Mouse (Mus musculus): ENCODE data around the gene Ankrd2.

DNA sequence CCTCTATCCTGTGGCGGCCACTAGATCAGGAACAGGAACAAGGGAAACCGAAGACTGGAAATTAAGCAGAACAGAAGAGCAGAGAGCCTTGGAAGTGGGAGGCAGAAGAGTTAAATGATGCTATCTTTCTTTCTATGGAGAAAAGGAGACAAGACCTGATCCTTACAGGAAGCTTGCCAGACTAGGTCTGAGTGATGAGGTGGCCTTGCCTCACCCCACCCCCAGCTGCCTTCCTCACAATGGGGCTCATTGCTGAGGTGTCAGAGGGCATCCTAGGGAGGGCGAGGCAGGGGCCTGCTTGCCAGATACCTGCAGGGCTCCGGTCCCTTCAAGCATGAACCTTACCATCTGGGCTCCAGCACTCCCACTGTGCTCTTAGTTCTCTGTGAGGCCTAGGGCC lies 16.1 kb downstream of the Ankrd2 start, which contains the start of gene 4933411K16Rik:
- TF ChIP-seq CTCF (IDR thresholded peaks at IDR 0.05; ENCODE audit: low read depth) (no peak), EP300 (IDR thresholded peaks at IDR 0.05; ENCODE audit: low read depth) (no peak)

Measured in heart, postnatal 0 days (tissue).